Mouse (Mus musculus) 3T3-L1 (cell line): Measurements from ENCODE around the gene Slc41a2.

Source experiments
- DNase-seq: peaks from one replicate; pipeline ENCODE4 v3.0.0-alpha.2; 2015; ENCODE audit warnings: low read depth, low spot score

Slc41a2 gene

DNA sequence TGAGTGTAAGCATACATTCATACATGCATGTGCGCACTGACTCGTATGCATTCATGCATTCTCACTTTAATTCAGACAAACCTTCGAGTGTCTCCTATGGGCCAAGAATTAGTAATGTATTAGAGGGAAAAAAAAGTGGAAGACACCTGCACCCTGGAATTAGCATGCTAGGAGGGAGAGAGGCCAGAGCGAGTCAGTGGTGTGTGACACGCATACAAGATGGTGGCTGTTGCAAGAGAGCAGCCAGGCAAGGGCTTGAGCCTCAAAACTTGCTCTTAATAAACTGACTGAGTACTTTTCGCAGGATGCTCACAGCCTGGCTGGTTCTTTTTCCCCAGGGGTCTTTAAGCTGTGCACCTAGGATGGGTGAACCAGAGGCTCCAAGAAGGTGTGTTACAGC is 152.6 kb downstream of the Slc41a2 start:
- DNase-seq, result no peak

DNA sequence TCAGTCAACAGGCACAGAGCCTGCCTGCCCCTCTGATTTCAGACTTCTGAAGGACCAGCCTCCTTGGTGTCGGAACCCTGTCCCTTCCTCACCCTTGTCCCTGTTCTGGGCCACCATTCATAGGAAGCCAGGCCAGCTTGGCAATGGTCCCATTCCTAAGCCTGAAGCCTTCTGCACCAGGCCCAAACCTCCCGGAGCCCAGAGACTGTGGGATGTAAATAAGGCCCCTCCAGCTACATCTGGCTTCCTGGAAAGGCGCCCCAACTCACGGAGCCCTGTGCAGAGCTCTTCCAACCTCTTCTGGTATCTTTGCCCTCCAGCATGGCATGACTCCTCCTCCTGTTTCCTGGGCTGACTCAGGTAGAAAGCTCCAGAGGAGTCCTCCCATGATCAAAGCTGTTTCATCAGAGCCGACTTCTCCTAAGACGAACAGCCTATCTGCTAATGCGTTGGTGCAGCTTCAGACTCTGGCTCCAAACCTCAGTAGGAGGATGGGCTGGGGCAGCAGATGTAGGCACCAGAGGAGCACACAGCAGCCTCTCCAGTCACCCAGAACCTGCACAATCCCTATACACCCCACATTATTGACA is 153.1 kb downstream of the Slc41a2 start:
- DNase-seq, result peak; percentile 69

DNA sequence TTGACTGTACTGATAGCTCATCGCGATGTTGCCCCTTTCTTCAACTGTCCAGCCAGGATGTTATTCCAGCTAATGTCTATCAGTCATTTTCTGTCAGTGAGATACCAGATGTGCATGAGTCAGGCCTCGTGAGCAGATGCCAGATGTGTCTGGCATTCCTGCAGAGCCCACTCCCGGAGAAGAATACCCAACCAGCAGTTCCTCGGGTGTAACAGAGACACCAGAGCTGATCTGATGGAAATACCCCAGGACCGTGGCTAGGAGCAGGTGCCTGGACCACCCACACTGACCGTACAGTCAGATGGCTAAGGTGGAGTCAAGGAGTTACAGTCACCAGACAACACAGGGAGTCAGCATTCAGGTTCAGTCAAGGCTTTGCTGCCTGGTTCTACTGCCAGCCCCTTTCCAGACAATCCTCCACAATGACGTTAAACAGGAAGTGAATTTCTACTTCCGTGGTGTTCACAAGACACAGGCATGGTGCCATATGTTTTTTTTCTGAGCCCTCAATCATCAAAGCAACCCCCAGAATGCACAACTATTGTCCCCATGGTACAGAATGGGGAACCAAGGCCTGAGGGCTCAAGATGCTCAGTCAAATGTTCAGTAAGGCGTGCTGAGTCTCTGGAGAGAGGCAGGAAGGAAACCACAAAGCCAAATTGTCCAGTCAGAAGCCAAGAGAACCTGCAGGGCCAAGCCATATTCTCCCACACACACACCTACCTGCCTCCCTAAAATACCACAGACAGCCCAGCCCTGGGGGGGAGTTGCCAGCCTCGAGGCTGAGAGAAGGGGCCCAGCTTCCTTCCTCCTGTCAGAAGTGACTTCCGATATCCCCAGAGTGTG is 153.8 kb downstream of the Slc41a2 start:
- peak; percentile 97 for DNase-seq

DNA sequence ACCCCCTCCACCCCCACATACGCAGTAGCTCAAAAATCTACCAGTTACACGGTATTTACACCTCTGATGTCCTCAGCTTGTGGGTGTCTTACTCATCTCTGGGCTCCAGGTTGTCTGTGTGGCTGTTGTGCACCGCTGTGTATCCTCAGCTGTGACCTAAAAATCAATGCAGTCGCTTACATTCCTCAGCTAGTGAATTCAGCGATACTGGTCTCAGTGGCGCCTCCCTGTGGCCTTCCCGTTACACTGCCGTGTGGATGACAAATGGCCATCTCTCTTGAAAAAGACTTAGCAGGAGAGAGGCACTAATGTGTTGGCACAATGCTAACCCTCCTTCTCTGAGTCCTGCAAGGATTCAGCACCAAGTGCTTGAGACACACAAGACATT is 155.1 kb downstream of the Slc41a2 start:
- peak; percentile 64 for DNase-seq

DNA sequence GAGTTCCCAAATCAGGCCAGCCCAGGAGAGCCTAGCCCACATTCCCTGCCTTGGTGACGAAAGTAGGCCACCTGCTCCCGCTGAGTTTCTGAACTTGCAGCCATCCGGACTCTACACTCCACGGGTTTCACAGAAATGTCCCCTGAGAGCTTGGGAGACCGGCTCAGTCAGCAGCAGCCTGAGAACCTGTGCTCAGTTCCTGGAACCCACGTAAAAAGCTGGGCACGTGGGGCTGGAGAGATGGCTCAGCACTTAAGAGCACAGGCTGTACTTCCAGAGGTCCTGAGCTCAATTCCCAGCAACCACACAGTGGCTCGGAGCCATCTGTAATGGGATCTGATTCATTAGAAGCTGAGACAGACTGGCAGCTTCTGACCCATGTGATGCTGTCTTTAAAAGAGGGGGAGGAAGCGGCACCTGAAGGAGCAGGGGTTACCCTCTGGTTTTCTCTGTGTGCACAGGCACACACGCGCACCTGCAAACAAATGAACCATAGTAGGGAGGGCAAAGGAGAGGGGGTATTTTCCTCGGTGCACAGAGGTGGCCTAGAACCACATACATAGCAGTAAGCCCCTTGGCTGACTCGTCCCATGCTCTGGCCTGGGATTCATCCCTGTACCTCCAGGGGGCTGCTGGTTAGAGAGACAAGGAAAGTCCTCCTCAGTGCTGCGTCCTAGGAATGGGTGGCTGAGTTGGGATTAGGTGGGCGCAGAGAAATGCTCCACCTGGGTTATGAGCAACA is 155.7 kb downstream of the Slc41a2 start:
- DNase-seq, result peak; percentile 61
